Mouse (Mus musculus): ENCODE measurements around the gene Gm10663. TPM values are rescaled to one million over a fixed set of nuclear protein-coding genes. Genes with fewer than 3 reads are reported as not detected.

Gm10663 gene
- polyA plus RNA-seq, 1 experiment from 2014 or later = not detected

Small RNA genes within 50 kb of the gene (microRNA-seq; reads per million reads assigned to microRNA genes)
- gene Gm24333 = not detected

Other genes with a start within 250 kb of the Gm10663 start
- 18.9 and 19.4 TPM in 2 replicates for gene Klhl2, start 225.0 kb upstream of the Gm10663 start, polyA plus RNA-seq (2014; fragmentation: Nextera tagmentation; extraction: Ambion mirVana)
- 16.0 and 17.9 TPM in 2 replicates for gene Tmem192, start 127.8 kb upstream of the Gm10663 start, polyA plus RNA-seq (2014; fragmentation: Nextera tagmentation; extraction: Ambion mirVana)
- gene Trim75, start 87.2 kb upstream of the Gm10663 start, polyA plus RNA-seq (2014; fragmentation: Nextera tagmentation; extraction: Ambion mirVana) = not detected in 2 replicates
- gene Trim61, start 56.5 kb upstream of the Gm10663 start, polyA plus RNA-seq (2014; fragmentation: Nextera tagmentation; extraction: Ambion mirVana) = not detected in 2 replicates
- gene Trim60, start 56.4 kb upstream of the Gm10663 start, polyA plus RNA-seq (2014; fragmentation: Nextera tagmentation; extraction: Ambion mirVana) = not detected in 2 replicates
- gene Apela, start 37.7 kb upstream of the Gm10663 start, polyA plus RNA-seq (2014; fragmentation: Nextera tagmentation; extraction: Ambion mirVana) = 1.3 and 2.3 TPM in 2 replicates
- not detected in 2 replicates for gene BC030870, start 54.5 kb downstream of the Gm10663 start, polyA plus RNA-seq (2014; fragmentation: Nextera tagmentation; extraction: Ambion mirVana)